Mouse (Mus musculus): ENCODE data around the gene Metap2.

DNA sequence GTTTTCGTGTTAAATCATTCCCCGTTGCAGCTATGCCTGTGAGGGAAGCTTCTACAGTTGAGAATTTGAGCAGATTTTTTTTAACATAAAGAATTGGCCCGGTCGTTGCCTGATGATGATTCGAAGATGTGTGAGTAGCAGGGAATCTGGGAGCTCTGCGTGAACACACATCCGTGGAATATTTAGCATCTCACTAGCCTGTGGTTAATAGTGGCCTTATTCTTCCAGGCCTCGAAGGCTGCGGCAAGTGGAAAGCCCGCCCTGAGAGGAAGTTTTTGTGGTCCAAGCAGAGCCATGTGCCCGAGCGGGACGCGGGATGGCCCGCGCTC is 63.6 kb downstream of the Metap2 start:
- TF ChIP-seq CTCF (IDR thresholded peaks at IDR 0.05; ENCODE audit: low read depth, low read length) (no peak), POLR2A (IDR thresholded peaks at IDR 0.05; ENCODE audit: extremely low read depth, insufficient read depth, low read length) (no peak)
